Mouse (Mus musculus) liver, adult (tissue): ENCODE measurements around the gene Dhx58.
A peak's percentile ranks its signal among the peaks of the same experiment; 100 is the strongest.

Source experiments
- GATA4 ChIP-seq: IDR thresholded peaks from 2 replicates; pipeline ENCODE4 v1.6.1; 2014; ENCODE audit warnings: mild to moderate bottlenecking, low read length; ENCODE audit not compliant: insufficient replicate concordance

The Dhx58 gene

DNA sequence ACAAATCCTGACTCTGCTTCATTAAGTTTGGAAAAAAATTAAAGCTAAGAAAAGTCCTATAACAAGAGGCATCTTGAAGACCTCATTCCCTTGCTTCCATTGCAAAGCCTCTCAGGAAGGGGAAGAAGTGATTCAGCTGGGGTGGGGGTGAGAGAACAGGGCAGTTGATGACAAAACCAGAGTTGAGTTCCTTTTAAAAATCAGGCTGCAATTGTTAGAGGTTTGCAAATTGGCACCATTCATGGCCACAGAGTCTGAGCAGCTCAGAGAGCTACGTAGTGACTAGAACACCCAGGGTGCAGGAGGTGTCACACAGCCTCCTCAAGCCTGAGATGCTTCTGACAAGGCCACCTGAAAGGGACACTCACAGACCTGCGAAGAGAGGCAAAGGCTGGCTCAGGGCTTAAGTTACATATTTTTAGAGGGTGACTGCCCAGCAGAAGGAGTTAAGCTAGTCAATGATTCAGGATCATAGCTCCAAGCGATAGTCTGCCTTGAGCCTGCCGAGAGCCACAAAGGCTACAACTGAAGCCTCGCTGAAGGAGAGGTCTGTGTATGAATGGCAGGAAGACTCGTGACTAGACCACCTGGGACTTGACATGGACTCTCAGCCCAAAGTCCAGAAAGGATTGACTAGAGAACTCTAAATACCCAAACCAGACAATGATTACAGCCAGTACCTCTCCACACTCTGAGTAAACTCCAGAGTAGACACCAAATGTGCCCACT lies 26.6 kb upstream of the Dhx58 start:
- no peak for TF ChIP-seq GATA4

GRCm38 (mm10) chr11:100729976-100730375 lies 25.9 kb upstream of the Dhx58 start:
- no peak for TF ChIP-seq GATA4

GRCm38 (mm10) chr11:100728601-100729000 lies 24.5 kb upstream of the Dhx58 start:
- TF ChIP-seq GATA4: no peak

DNA sequence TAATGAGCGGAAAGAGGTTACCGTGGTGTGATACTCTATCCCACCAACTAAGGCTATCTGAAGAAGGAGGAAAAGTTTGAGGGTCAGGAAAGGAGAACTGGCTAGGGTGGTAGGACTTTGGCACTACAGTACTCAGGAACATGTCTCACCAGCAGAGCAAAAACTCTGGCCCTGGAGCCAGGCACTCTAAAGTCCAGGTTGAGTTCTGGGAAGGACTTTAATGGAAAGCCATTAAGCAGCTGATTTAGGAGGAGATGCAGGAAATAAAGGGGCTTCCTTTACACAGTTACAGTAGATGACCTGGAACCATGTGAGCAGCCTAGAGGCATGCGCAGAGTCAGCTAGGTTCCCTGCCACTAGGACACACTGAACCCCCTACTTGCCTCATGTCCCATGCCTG lies 23.1 kb upstream of the Dhx58 start:
- TF ChIP-seq GATA4: no peak

DNA sequence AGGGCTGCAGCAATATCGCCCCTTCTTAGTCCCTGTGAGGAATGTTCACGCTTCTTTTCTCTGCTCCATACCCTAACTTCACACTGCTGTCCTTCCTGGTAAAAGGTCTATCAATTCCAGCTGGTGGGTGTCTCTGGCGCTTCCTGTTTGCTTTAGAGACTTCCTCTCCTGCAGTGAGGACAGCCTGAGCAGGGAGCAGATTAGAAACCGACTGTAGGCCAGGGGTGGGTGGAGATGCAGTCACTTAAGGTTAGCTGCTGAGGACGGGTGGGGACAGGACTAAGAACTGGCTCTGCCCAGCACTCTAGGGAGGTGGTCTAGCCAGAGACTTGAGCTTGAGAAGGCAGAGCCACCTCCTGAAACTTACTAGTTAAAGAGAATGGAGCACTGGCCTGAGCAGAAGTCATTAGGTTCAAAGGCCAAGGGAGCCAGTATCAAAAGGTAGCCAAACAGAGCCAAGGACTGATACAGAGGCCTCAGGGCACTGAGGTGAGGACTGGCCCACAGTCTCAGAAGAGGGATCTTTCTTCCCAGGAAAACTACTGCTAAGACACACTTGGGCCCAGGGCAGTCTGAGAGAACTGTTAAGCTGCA lies 20.9 kb upstream of the Dhx58 start:
- TF ChIP-seq GATA4: peak; percentile 77; the same call in 1 of the 2 replicates

- TF ChIP-seq GATA4: no peak
These were observed 18.5 kb upstream of the Dhx58 start for GRCm38 (mm10) chr11:100722493-100723028.

DNA sequence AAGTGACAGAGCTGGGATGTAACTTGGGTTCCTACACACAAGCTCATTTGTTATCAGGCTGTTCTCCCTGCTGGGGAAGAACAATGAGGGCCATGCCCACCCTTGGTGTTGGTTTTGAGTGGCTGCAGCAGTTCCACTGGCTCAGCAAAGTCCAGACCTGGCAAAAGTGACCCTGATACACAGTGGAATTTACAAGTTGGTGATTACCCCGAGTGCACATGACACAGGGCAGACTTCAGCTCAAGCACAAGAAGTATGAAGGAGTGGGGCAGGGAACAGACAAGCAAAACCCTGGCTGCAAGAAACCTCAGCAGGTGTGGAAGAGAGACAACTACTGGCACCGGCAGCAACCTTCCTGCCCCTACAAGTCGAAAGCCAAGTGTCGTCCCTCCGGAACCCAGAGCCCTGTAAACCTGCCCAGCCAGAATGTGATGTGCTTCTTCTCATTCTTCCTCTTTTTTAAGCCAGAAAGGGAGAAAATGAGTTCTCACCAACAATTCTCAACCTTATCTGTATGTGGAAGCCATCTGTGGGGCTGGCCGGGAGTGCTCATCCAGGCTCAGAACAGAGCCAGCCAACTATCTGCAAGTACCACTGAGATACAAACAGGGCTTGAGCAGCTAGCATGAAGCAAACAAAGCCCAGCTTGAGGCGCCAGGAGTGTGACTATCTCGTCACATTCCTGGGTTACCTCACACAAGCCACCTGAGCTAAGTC lies 17.9 kb upstream of the Dhx58 start:
- TF ChIP-seq GATA4: no peak

GRCm38 (mm10) chr11:100721254-100721653 lies 17.2 kb upstream of the Dhx58 start:
- TF ChIP-seq GATA4: peak; percentile 32; the same call in 1 of the 2 replicates

- TF ChIP-seq GATA4: no peak
These were observed 16.3 kb upstream of the Dhx58 start for GRCm38 (mm10) chr11:100720345-100720744.

- TF ChIP-seq GATA4: no peak
These were observed 15.8 kb upstream of the Dhx58 start for GRCm38 (mm10) chr11:100719893-100720292.

- TF ChIP-seq GATA4: no peak
These were observed 15.2 kb upstream of the Dhx58 start for GRCm38 (mm10) chr11:100719312-100719711.

DNA sequence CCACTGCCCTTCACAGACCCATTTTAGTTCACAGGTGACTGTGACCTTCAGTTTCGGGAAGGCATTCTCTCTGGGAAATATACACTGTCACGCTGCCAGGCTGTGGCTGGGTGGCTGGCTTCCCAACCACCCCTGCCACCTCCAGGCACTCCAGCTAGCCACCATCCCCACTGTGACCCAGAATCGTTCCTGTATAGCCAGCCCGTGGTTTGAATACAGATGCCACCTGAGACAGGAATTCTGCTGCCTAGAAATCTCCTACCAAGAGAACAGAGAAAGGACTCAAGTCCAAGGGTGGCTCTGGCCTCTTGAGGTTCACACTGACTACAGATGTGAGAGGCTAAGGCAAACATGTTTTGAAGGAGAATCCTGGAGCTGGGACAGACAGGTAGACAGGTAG lies 14.8 kb upstream of the Dhx58 start:
- no peak for TF ChIP-seq GATA4

GRCm38 (mm10) chr11:100718462-100718861 lies 14.4 kb upstream of the Dhx58 start:
- no peak for TF ChIP-seq GATA4

- no peak for TF ChIP-seq GATA4
These were observed 12.6 kb upstream of the Dhx58 start for GRCm38 (mm10) chr11:100716649-100717048.

DNA sequence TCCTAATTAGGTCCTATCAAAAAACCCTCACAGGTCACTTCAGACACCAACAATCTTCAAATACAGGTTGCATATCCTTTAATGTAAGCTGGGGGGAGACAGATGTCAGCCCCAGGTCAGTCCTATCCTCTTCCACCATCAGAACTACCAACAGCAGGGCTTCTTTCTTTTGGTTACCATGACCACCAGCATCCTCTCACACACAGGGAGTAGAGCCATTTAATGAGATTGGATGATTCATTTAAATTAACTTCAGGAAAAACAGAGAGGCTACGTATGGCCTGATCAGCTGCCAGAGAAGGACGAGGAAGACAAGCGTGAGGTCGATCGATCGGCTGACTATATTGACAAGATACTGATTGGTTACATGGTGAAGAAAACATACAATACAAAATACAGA lies 10.9 kb upstream of the Dhx58 start:
- TF ChIP-seq GATA4: no peak

DNA sequence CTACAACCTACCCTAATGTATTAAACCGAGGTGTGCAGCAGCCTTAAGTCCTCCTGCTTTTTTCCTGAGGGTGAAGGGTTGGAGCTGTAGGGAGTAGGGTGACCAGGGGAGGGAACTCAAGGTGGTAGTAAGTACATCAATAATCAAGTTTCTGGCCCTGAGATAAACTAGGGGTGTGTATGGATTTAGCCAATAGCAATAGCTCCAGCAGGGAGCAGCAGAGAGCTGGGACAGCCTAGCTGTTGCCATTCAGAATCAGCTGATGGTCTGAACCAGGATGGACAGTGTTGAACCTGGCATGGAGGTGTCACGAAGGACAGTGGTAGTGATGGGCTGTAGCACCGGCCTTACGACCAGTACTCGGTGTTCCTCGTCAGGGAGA lies 10.5 kb upstream of the Dhx58 start:
- no peak for TF ChIP-seq GATA4

GRCm38 (mm10) chr11:100713735-100714533 lies 9.9 kb upstream of the Dhx58 start, which contains the start of gene Hspb9:
Hspb9 (plus strand) TSS chr11:100713850.
- TF ChIP-seq GATA4: peak; percentile 85; the same call in 1 of the 2 replicates
